Mouse (Mus musculus): ENCODE measurements around the gene Lrrc73. TPM values are rescaled to one million over a fixed set of nuclear protein-coding genes. Genes with fewer than 3 reads are reported as not detected.

The Lrrc73 gene
- total RNA-seq, 2 experiments from 2014 or later: 60.4 to 63.5 TPM

- DNase-seq: no peak
Observed at GRCm38 (mm10) chr17:46297028-46297363, 43.7 kb downstream of the Lrrc73 start.

GRCm38 (mm10) chr17:46297364-46298219 is 44.3 kb downstream of the Lrrc73 start, which contains the start of gene Dlk2:
Gene Dlk2 (plus strand): TSS chr17:46297421.
- peak; percentile 45 to 51 for DNase-seq

- DNase-seq: peak; percentile 81 to 82
Observed at GRCm38 (mm10) chr17:46298220-46298913, 45.0 kb downstream of the Lrrc73 start.

GRCm38 (mm10) chr17:46301892-46302291 is 48.6 kb downstream of the Lrrc73 start:
- no peak for DNase-seq

GRCm38 (mm10) chr17:46304184-46304583 is 50.9 kb downstream of the Lrrc73 start:
- no peak for DNase-seq

Small RNAs within 50 kb of the gene (microRNA-seq; reads per million reads assigned to microRNA genes)
- gene Mir693: 0 reads per million in 2 experiments

Other genes with a start within 250 kb of the Lrrc73 start
- 10 to 100 TPM; 68.1 to 99.0 TPM for gene Vegfa, start 221.2 kb upstream of the Lrrc73 start, total RNA-seq (2021)
- 10 to 100 TPM; 81.0 to 83.8 TPM for gene Mrps18a, start 142.5 kb upstream of the Lrrc73 start, total RNA-seq (2021)
- gene Rsph9, start 109.3 kb upstream of the Lrrc73 start, total RNA-seq (2021): 10 to 100 TPM; 25.5 to 25.6 TPM
- gene Mad2l1bp, start 100.0 kb upstream of the Lrrc73 start, total RNA-seq (2021): 10 to 100 TPM in 1 of 2 experiments, 1 to 10 TPM in 1; 10.0 to 10.4 TPM
- 100 to 1,000 TPM; 123 to 137 TPM for gene Gtpbp2, start 92.5 kb upstream of the Lrrc73 start, total RNA-seq (2021)
- gene Polh, start 50.9 kb upstream of the Lrrc73 start, total RNA-seq (2021): 1 to 10 TPM; 5.5 to 5.8 TPM
- gene Xpo5, start 50.7 kb upstream of the Lrrc73 start, total RNA-seq (2021): 10 to 100 TPM; 47.9 to 49.7 TPM
- 10 to 100 TPM; 34.5 to 35.1 TPM for gene Polr1c, start 5.5 kb upstream of the Lrrc73 start, total RNA-seq (2021)
- gene Yipf3, start 5.5 kb upstream of the Lrrc73 start, total RNA-seq (2021): 10 to 100 TPM; 78.7 to 92.4 TPM
- gene Tjap1, start 29.5 kb downstream of the Lrrc73 start, total RNA-seq (2021): 10 to 100 TPM; 50.4 to 72.7 TPM
- gene Dlk2, start 43.9 kb downstream of the Lrrc73 start, total RNA-seq (2021): 10 to 100 TPM; 46.9 to 52.4 TPM
- gene Abcc10, start 74.8 kb downstream of the Lrrc73 start, total RNA-seq (2021): 1 to 10 TPM; 8.2 to 9.0 TPM
- 10 to 100 TPM; 56.3 to 60.0 TPM for gene Zfp318, start 130.2 kb downstream of the Lrrc73 start, total RNA-seq (2021)
- 1 to 10 TPM; 8.1 to 8.4 TPM for gene Crip3, start 175.4 kb downstream of the Lrrc73 start, total RNA-seq (2021)
- under 1 TPM in 1 of 2 experiments, not detected in 1; 0.30 TPM for gene Slc22a7, start 184.9 kb downstream of the Lrrc73 start, total RNA-seq (2021)
- 100 to 1,000 TPM; 114 to 118 TPM for gene Ttbk1, start 234.1 kb downstream of the Lrrc73 start, total RNA-seq (2021)
- 1 to 10 TPM; 4.9 to 7.1 TPM for gene Dnph1, start 243.2 kb downstream of the Lrrc73 start, total RNA-seq (2021)